Mouse (Mus musculus): Measurements from ENCODE around the gene Exosc6.
"Not testable (repeated sequence)": the region's sequence is repeated elsewhere in the genome, so short reads cannot be mapped to it uniquely, and the experiment has no call there.

Exosc6 gene

GRCm38 (mm10) chr8:111056158-111056663, at the start of gene Exosc6:
Exosc6 (plus strand) TSS chr8:111056339.
- in situ Hi-C loops (cut with MboI, MseI), result loop anchor here (5.0 kb wide), 2 partner anchors 36 to 231 kb away; partner anchors contain the start of genes Clec18a and Pdpr

- in situ Hi-C loops (cut with MboI, MseI), result not testable (repeated sequence)
These were observed 45.7 kb upstream of the Exosc6 start for GRCm38 (mm10) chr8:111010230-111010991.

GRCm38 (mm10) chr8:111026609-111027008, 29.5 kb upstream of the Exosc6 start:
- in situ Hi-C loops (cut with MboI, MseI), result not testable (repeated sequence)

GRCm38 (mm10) chr8:111027391-111027937, 28.7 kb upstream of the Exosc6 start:
- in situ Hi-C loops (cut with MboI, MseI), result no loop called here

- in situ Hi-C loops (cut with MboI, MseI), result no loop called here
These were observed 26.6 kb upstream of the Exosc6 start for GRCm38 (mm10) chr8:111029589-111029988.

- in situ Hi-C loops (cut with MboI, MseI), result no loop called here
These were observed 26.1 kb upstream of the Exosc6 start for GRCm38 (mm10) chr8:111030045-111030444.

- in situ Hi-C loops (cut with MboI, MseI), result no loop called here
These were observed 24.6 kb upstream of the Exosc6 start, which contains the start of gene Ddx19b for GRCm38 (mm10) chr8:111031572-111031971. Ddx19b (minus strand) TSS chr8:111031751.

- in situ Hi-C loops (cut with MboI, MseI), result no loop called here
These were observed 23.2 kb upstream of the Exosc6 start, which contains the start of gene Aars for GRCm38 (mm10) chr8:111032916-111033315. Aars (plus strand) TSS chr8:111033144.

GRCm38 (mm10) chr8:111033482-111034215, 22.5 kb upstream of the Exosc6 start:
- in situ Hi-C loops (cut with MboI, MseI), result no loop called here

- in situ Hi-C loops (cut with MboI, MseI), result no loop called here
These were observed 21.9 kb upstream of the Exosc6 start for GRCm38 (mm10) chr8:111034276-111034675.

GRCm38 (mm10) chr8:111036591-111036990, 19.5 kb upstream of the Exosc6 start:
- in situ Hi-C loops (cut with MboI, MseI), result no loop called here

GRCm38 (mm10) chr8:111042546-111042945, 13.6 kb upstream of the Exosc6 start:
- in situ Hi-C loops (cut with MboI, MseI), result no loop called here

- in situ Hi-C loops (cut with MboI, MseI), result no loop called here
These were observed 12.0 kb upstream of the Exosc6 start for GRCm38 (mm10) chr8:111044003-111044734.

- in situ Hi-C loops (cut with MboI, MseI), result no loop called here
These were observed 7.4 kb upstream of the Exosc6 start for GRCm38 (mm10) chr8:111048694-111049093.

- in situ Hi-C loops (cut with MboI, MseI), result no loop called here
These were observed 7.0 kb upstream of the Exosc6 start for GRCm38 (mm10) chr8:111049106-111049505.

- in situ Hi-C loops (cut with MboI, MseI), result loop anchor here (5.0 kb wide), 2 partner anchors 67 to 212 kb away; no protein-coding TSS in a partner anchor
These were observed 2.2 kb upstream of the Exosc6 start for GRCm38 (mm10) chr8:111053827-111054518.

GRCm38 (mm10) chr8:111055031-111055634, 1.0 kb upstream of the Exosc6 start:
- in situ Hi-C loops (cut with MboI, MseI), result loop anchor here (5.0 kb wide), 2 partner anchors 37 to 232 kb away; partner anchors contain the start of genes Clec18a and Pdpr

- in situ Hi-C loops (cut with MboI, MseI), result loop anchor here (5.0 kb wide), 2 partner anchors 37 to 232 kb away; partner anchors contain the start of genes Clec18a and Pdpr
These were observed 478 bp upstream of the Exosc6 start for GRCm38 (mm10) chr8:111055661-111056060.

- in situ Hi-C loops (cut with MboI, MseI), result loop anchor here (5.0 kb wide), 2 partner anchors 36 to 231 kb away; partner anchors contain the start of genes Clec18a and Pdpr
These were observed 653 bp downstream of the Exosc6 start for GRCm38 (mm10) chr8:111056691-111057293.

Data from T-helper 1 cell (primary cell).